Mouse (Mus musculus) forebrain, embryonic 12.5 days (tissue): ENCODE data around the gene Prss45. TPM values are rescaled to one million over a fixed set of nuclear protein-coding genes. Genes with fewer than 3 reads are reported as not detected.

ENCODE experiments used
- ATAC-seq: fragments of 200-750 bp; cut with Nextera tagmentation; 2 replicates; pipeline ENCODE4 v1.8.0; 2017; ENCODE audit warnings: moderate TSS enrichment; ENCODE audit not compliant: low FRiP score
- H3K27ac ChIP-seq: fragments of 300-500 bp; sonication (generic); 2 replicates; pipeline ENCODE4 v1.5.1; 2016; ENCODE audit warnings: mild to moderate bottlenecking
- H3K27me3 ChIP-seq: fragments of 300-500 bp; sonication (generic); 2 replicates; pipeline ENCODE4 v1.6.1; 2016; ENCODE audit warnings: mild to moderate bottlenecking
- H3K36me3 ChIP-seq: fragments of 300-500 bp; sonication (generic); replicated peaks from 2 replicates; pipeline ENCODE4 v1.6.1; 2016; ENCODE audit warnings: mild to moderate bottlenecking
- H3K4me1 ChIP-seq: fragments of 300-500 bp; sonication (generic); 2 replicates; pipeline ENCODE4 v1.6.1; 2016
- H3K4me2 ChIP-seq: fragments of 300-500 bp; sonication (generic); 2 replicates; pipeline ENCODE4 v1.6.1; 2016; ENCODE audit warnings: mild to moderate bottlenecking, moderate library complexity
- H3K4me3 ChIP-seq: fragments of 300-500 bp; sonication (generic); replicated peaks from 2 replicates; pipeline ENCODE4 v1.5.1; 2016; ENCODE audit warnings: mild to moderate bottlenecking
- H3K9ac ChIP-seq: fragments of 300-500 bp; sonication (generic); 2 replicates; pipeline ENCODE4 v1.6.1; 2016; ENCODE audit warnings: mild to moderate bottlenecking
- H3K9me3 ChIP-seq: fragments of 300-500 bp; sonication (generic); 2 replicates; pipeline ENCODE4 v1.6.1; 2016
- WGBS: fragments of 180-500 bp; shearing (Covaris S2); methylation state at CpG from one replicate; pipeline ENCODE4 v1.1.7; 2016; 5-methylcytosine and 5-hydroxymethylcytosine counted together
- polyA plus RNA-seq: library from polyadenylated mRNA; unstranded; fragments of >200 nt; fragmentation: Nextera tagmentation; extraction: Ambion mirVana; gene quantifications from 2 replicates; pipeline ENCODE4 v1.2.1, GENCODE M21; 2016

Gene Prss45
- polyA plus RNA-seq, 1 experiment from 2014 or later = not detected

- no peak within 1 kb of the TSS for H3K4me3 ChIP-seq
- 88% methylated on average over 3 of the region's 3 CpGs for WGBS
- ATAC-seq = no peak
- H3K9me3 ChIP-seq = no peaks in the 10 kb centered on the region
- no peaks in the 10 kb centered on the region for H3K36me3 ChIP-seq
- no peaks in the 10 kb centered on the region for H3K4me1 ChIP-seq
- H3K27me3 ChIP-seq = no peaks in the 10 kb centered on the region
- no peak within 1 kb of the TSS for H3K4me2 ChIP-seq
- no peak within 1 kb of the TSS for H3K9ac ChIP-seq
- no peak within 1 kb of the TSS for H3K27ac ChIP-seq
Measured at GRCm38 (mm10) chr9:110826390-110826789, 8.0 kb upstream of the Prss45 start, which contains the start of gene Prss43. TSS of gene Prss43 (plus strand) at chr9:110826690.

DNA sequence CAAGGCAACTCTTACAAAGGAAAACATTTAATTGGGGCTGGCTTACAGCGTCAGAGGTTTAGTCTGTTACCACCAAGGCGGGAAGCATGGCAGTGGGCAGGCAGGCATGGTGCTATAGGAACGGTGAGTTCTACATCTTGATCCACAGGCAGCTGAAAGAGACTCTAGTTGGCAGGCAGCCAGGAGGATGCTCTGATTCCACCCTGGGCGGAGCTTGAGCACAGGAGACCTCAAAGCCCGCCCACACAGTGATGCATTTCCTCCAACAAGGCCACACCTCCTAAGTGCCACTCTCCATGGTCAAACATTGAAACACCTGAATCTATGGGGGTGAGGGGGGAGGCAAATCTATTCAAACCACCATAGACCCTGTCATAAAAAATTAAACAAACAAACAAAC lies 1.4 kb upstream of the Prss45 start:
- Histone ChIP-seq H3K4me2 (no peak overlapping the region), H3K9ac (no peak overlapping the region), H3K4me1 (peaks cover 5% of the 10 kb centered on the region), H3K4me3 (no peak overlapping the region), H3K9me3 (no peaks in the 10 kb centered on the region), H3K27ac (no peak overlapping the region), H3K27me3 (no peaks in the 10 kb centered on the region), H3K36me3 (no peaks in the 10 kb centered on the region)
- WGBS = 80% methylated on average over 5 of the region's 5 CpGs
- no peak for ATAC-seq

- Histone ChIP-seq H3K4me1 (peaks cover 5% of the 10 kb centered on the region), H3K27ac (no peak overlapping the region), H3K4me3 (no peak overlapping the region), H3K27me3 (no peaks in the 10 kb centered on the region), H3K9ac (no peak overlapping the region), H3K4me2 (0 out of 2 replicates have a peak overlapping the region, but pooled peaks have one; percentile 15), H3K36me3 (no peaks in the 10 kb centered on the region), H3K9me3 (no peaks in the 10 kb centered on the region)
- no peak for ATAC-seq
- WGBS = 33% methylated on average over 10 of the region's 10 CpGs
Measured at GRCm38 (mm10) chr9:110834961-110835360, 573 bp downstream of the Prss45 start.

DNA sequence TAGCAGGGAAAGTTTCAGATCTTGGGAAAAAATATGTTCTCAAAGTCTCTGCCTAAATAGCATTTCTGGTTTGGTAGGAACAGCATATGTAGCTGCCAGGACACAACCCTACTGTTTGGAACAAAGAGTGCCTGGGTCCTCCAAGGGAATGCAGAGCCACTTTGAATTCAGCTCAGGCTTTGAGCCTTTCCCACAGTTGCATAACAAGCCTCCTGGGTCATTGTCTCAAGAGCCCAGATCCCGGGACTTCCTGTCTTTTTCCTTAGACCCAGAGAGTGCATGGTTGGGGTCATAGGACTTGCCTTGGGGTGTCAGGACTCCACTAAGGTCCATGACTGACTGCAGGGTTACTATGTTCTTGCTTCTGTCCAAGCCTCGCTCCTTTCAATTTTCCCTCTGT lies 1.7 kb downstream of the Prss45 start:
- no peak for ATAC-seq
- no peak overlapping the region for H3K4me3 ChIP-seq
- no peaks in the 10 kb centered on the region for H3K9me3 ChIP-seq
- WGBS = 51% methylated on average over 2 of the region's 2 CpGs
- no peaks in the 10 kb centered on the region for H3K27me3 ChIP-seq
- H3K27ac ChIP-seq = no peak overlapping the region
- no peak overlapping the region for H3K4me2 ChIP-seq
- H3K4me1 ChIP-seq = peaks cover 10% of the 10 kb centered on the region
- H3K9ac ChIP-seq = no peak overlapping the region
- no peaks in the 10 kb centered on the region for H3K36me3 ChIP-seq

- no peak for ATAC-seq
- H3K4me2 ChIP-seq = no peak overlapping the region
- H3K9me3 ChIP-seq = no peaks in the 10 kb centered on the region
- 89% methylated on average over 6 of the region's 6 CpGs for WGBS
- no peak overlapping the region for H3K4me3 ChIP-seq
- H3K4me1 ChIP-seq = peaks cover 9% of the 10 kb centered on the region
- H3K9ac ChIP-seq = no peak overlapping the region
- no peaks in the 10 kb centered on the region for H3K36me3 ChIP-seq
- H3K27ac ChIP-seq = no peak overlapping the region
- H3K27me3 ChIP-seq = no peaks in the 10 kb centered on the region
Measured at GRCm38 (mm10) chr9:110840905-110841304, 6.5 kb downstream of the Prss45 start.

DNA sequence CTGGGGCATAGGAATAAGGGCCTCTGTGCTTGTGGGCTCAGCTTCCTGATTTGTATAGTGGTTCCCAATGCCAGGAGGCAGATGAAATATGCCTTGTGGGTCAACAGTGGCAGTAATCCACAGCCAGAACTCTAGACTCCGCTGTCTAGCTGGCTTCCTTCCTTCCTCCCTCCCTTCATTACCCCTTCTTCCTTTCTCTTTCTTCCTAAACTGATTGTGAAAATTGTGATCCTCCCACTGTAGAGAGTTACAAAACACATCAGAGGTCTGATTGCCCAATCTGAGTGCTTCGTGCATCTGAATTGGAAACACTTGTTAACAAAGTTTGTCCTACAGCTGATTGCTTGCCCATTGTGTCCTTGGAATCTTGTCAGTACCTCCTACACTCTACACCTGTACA lies 7.0 kb downstream of the Prss45 start:
- no peak overlapping the region for H3K4me3 ChIP-seq
- no peak for ATAC-seq
- no peak overlapping the region for H3K9ac ChIP-seq
- peaks cover 5% of the 10 kb centered on the region; the same call in 1 of the 2 replicates for H3K4me1 ChIP-seq
- no peaks in the 10 kb centered on the region for H3K9me3 ChIP-seq
- 86% methylated on average over 2 of the region's 2 CpGs for WGBS
- H3K27ac ChIP-seq = no peak overlapping the region
- no peak overlapping the region for H3K4me2 ChIP-seq
- no peaks in the 10 kb centered on the region for H3K36me3 ChIP-seq
- no peaks in the 10 kb centered on the region for H3K27me3 ChIP-seq

GRCm38 (mm10) chr9:110844206-110844605 lies 9.8 kb downstream of the Prss45 start, which contains the start of gene Prss46:
TSS of gene Prss46 (plus strand) at chr9:110844506.
- H3K27me3 ChIP-seq = no peaks in the 10 kb centered on the region
- H3K4me1 ChIP-seq = peaks cover 5% of the 10 kb centered on the region; the same call in 1 of the 2 replicates
- no peaks in the 10 kb centered on the region for H3K9me3 ChIP-seq
- H3K4me3 ChIP-seq = no peak within 1 kb of the TSS
- ATAC-seq = no peak
- 78% methylated on average over 10 of the region's 10 CpGs for WGBS
- H3K36me3 ChIP-seq = no peaks in the 10 kb centered on the region
- H3K27ac ChIP-seq = no peak within 1 kb of the TSS
- no peak within 1 kb of the TSS for H3K4me2 ChIP-seq
- no peak within 1 kb of the TSS for H3K9ac ChIP-seq

- Histone ChIP-seq H3K27ac (no peak overlapping the region), H3K36me3 (no peaks in the 10 kb centered on the region), H3K4me1 (no peaks in the 10 kb centered on the region), H3K27me3 (no peaks in the 10 kb centered on the region), H3K4me3 (no peak overlapping the region), H3K9me3 (no peaks in the 10 kb centered on the region), H3K4me2 (no peak overlapping the region), H3K9ac (no peak overlapping the region)
- 85% methylated on average over 7 of the region's 7 CpGs for WGBS
- ATAC-seq = no peak
Measured at GRCm38 (mm10) chr9:110849162-110849561, 14.8 kb downstream of the Prss45 start.

DNA sequence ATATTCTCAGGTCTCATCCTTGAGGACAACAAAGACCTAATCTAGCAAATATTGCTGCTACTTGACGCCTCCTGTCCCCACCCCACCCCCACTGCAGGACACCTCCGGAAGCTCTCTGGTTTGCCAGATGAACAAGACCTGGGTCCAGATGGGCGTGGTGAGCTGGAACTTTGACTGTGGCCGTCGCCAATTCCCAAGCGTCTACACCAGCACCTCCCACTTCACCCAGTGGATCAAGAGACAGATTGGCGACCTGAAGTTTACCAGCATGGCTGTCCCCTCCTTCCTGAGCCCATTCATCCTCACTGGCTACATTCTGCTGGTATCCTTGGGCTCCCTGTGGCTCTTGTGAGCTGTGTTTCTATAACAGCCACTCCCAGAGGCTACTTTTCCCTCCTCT lies 21.5 kb downstream of the Prss45 start:
- Histone ChIP-seq H3K4me1 (peaks cover 7% of the 10 kb centered on the region), H3K4me2 (no peak overlapping the region), H3K4me3 (no peak overlapping the region), H3K9ac (no peak overlapping the region), H3K9me3 (no peaks in the 10 kb centered on the region), H3K36me3 (no peaks in the 10 kb centered on the region), H3K27ac (no peak overlapping the region), H3K27me3 (peaks cover 32% of the 10 kb centered on the region)
- WGBS = 72% methylated on average over 7 of the region's 7 CpGs
- ATAC-seq = no peak

GRCm38 (mm10) chr9:110856920-110857319 lies 22.5 kb downstream of the Prss45 start:
- 70% methylated on average over 4 of the region's 4 CpGs for WGBS
- no peak overlapping the region for H3K4me3 ChIP-seq
- H3K27me3 ChIP-seq = peaks cover 32% of the 10 kb centered on the region

GRCm38 (mm10) chr9:110857781-110858472 lies 23.5 kb downstream of the Prss45 start, which contains the start of gene Prss50:
TSS of gene Prss50 (plus strand) at chr9:110857967.
- no peak for ATAC-seq

More at GRCm38 (mm10) chr9:110856920-110857319, 22.5 kb downstream of the Prss45 start:
- no peaks in the 10 kb centered on the region for H3K9me3 ChIP-seq
- H3K4me1 ChIP-seq = peaks cover 7% of the 10 kb centered on the region
- no peak overlapping the region for H3K9ac ChIP-seq
- ATAC-seq = no peak
- H3K4me2 ChIP-seq = no peak overlapping the region
- H3K36me3 ChIP-seq = no peaks in the 10 kb centered on the region
- no peak overlapping the region for H3K27ac ChIP-seq

GRCm38 (mm10) chr9:110858523-110858922 lies 24.1 kb downstream of the Prss45 start:
- H3K4me1 ChIP-seq = peaks cover 7% of the 10 kb centered on the region
- H3K36me3 ChIP-seq = no peaks in the 10 kb centered on the region
- WGBS = 64% methylated on average over 5 of the region's 5 CpGs
- ATAC-seq = no peak
- no peak overlapping the region for H3K4me2 ChIP-seq
- no peak overlapping the region for H3K27ac ChIP-seq
- no peaks in the 10 kb centered on the region for H3K9me3 ChIP-seq
- no peak overlapping the region for H3K9ac ChIP-seq
- no peak overlapping the region for H3K4me3 ChIP-seq
- H3K27me3 ChIP-seq = peaks cover 32% of the 10 kb centered on the region

More at GRCm38 (mm10) chr9:110857781-110858472, 23.5 kb downstream of the Prss45 start, which contains the start of gene Prss50:
- H3K27me3 ChIP-seq = peaks cover 32% of the 10 kb centered on the region
- H3K4me2 ChIP-seq = peak within 1 kb of the TSS; percentile 59
- peak within 1 kb of the TSS; percentile 35 for H3K4me3 ChIP-seq
- H3K4me1 ChIP-seq = peaks cover 7% of the 10 kb centered on the region
- H3K9me3 ChIP-seq = no peaks in the 10 kb centered on the region
- H3K27ac ChIP-seq = no peak within 1 kb of the TSS
- H3K36me3 ChIP-seq = no peaks in the 10 kb centered on the region
- H3K9ac ChIP-seq = peak within 1 kb of the TSS; percentile 27; the same call in 1 of the 2 replicates
- WGBS = 11% methylated on average over 41 of the region's 50 CpGs
